Mouse (Mus musculus): Measurements from ENCODE around the gene S100a1.

DNA sequence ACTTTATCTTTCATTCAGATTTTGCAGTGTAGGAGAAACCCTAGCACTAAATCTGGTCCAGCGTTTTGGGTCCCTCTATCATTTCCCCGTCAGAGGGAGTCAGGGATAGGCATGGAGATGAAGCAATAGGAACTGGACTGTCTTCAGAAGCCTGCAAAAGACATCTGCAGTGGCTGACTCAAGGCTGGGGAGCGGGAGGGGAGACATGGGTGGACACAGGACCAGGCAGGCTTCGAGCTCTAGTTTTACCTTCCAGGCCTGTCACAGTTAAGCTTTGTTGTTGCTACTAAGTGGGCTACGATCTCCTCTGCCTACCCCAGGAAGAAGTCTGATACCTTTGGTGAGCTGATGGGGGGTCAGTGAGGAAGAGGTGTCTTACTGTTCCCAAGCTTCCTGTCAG is 1.9 kb downstream of the S100a1 start:
- TF ChIP-seq CTCF (conservative IDR thresholded peaks at IDR 0.05; ENCODE audit: insufficient read depth, insufficient read length, low read depth, low read length), result no peak
- TF ChIP-seq POLR2A (IDR thresholded peaks at IDR 0.05; ENCODE audit: low read depth, low read length), result no peak

Measured in kidney, adult 2 months (tissue).